Mouse (Mus musculus) T-helper 17 cell (primary cell): Measurements from ENCODE around the gene Msh5.
"Not testable (repeated sequence)": the region's sequence is repeated elsewhere in the genome, so short reads cannot be mapped to it uniquely, and the experiment has no call there.

ENCODE experiments used
- in situ Hi-C, 2 experiments: fragments of 300-600 bp; cut with MboI, MseI; formaldehyde crosslinking; loops; 1 replicate in 1 of 2; 2 replicates in 1 of 2; pipeline ENCODE4 v1.15.1; 2025; ENCODE audit warnings: high pct_unique_total_duplicates in 2 of 2

Msh5 gene

GRCm38 (mm10) chr17:35049561-35050016 is 3.0 kb upstream of the Msh5 start, which contains the start of gene Clic1:
Gene Clic1, plus strand, starts transcription at chr17:35049966.
- in situ Hi-C loops = loop anchor here in 1 of 2 experiments (10.0 kb wide), 1 partner anchor 805 kb away; no protein-coding TSS in a partner anchor

GRCm38 (mm10) chr17:35048932-35049440 is 2.4 kb upstream of the Msh5 start:
- in situ Hi-C loops = no loop called here

GRCm38 (mm10) chr17:35048149-35048931 is 1.8 kb upstream of the Msh5 start:
- in situ Hi-C loops = no loop called here

- in situ Hi-C loops = no loop called here
Measured at GRCm38 (mm10) chr17:35047688-35048087, 1.1 kb upstream of the Msh5 start.

- in situ Hi-C loops = no loop called here
Measured at GRCm38 (mm10) chr17:35045807-35046680, 501 bp downstream of the Msh5 start.

- in situ Hi-C loops = no loop called here
Measured at GRCm38 (mm10) chr17:35044904-35045806, 1.4 kb downstream of the Msh5 start.

- in situ Hi-C loops = no loop called here
Measured at GRCm38 (mm10) chr17:35043794-35044193, 2.8 kb downstream of the Msh5 start.

GRCm38 (mm10) chr17:35039121-35039873 is 7.2 kb downstream of the Msh5 start:
- in situ Hi-C loops = no loop called here

- in situ Hi-C loops = no loop called here
Measured at GRCm38 (mm10) chr17:35034896-35035295, 11.6 kb downstream of the Msh5 start.

- in situ Hi-C loops = not testable (repeated sequence)
Measured at GRCm38 (mm10) chr17:35033703-35034102, 12.8 kb downstream of the Msh5 start.

- in situ Hi-C loops = no loop called here
Measured at GRCm38 (mm10) chr17:35032323-35032870, 14.1 kb downstream of the Msh5 start.

GRCm38 (mm10) chr17:35031880-35032279 is 14.7 kb downstream of the Msh5 start:
- in situ Hi-C loops = no loop called here

GRCm38 (mm10) chr17:35031272-35031671 is 15.3 kb downstream of the Msh5 start:
- in situ Hi-C loops = no loop called here

GRCm38 (mm10) chr17:35029691-35030532 is 16.6 kb downstream of the Msh5 start:
- in situ Hi-C loops = no loop called here

- in situ Hi-C loops = no loop called here
Measured at GRCm38 (mm10) chr17:35028315-35028714, 18.2 kb downstream of the Msh5 start.

- in situ Hi-C loops = no loop called here
Measured at GRCm38 (mm10) chr17:35027277-35028068, 19.1 kb downstream of the Msh5 start, which contains the start of gene Sapcd1. Gene Sapcd1, minus strand, starts transcription at chr17:35028016.

GRCm38 (mm10) chr17:35026206-35026605 is 20.3 kb downstream of the Msh5 start:
- in situ Hi-C loops = no loop called here
